Mouse (Mus musculus): ENCODE measurements around the gene Fuz.

The Fuz gene

GRCm38 (mm10) chr7:44938680-44939079, 42.8 kb downstream of the Fuz start:
- no peak for DNase-seq

- DNase-seq = no peak
Measured at GRCm38 (mm10) chr7:44942904-44943303, 47.0 kb downstream of the Fuz start, which contains the start of gene Tsks. Tsks (plus strand) TSS chr7:44943204.

- DNase-seq = no peak
Measured at GRCm38 (mm10) chr7:44949922-44950321, 54.0 kb downstream of the Fuz start.

GRCm38 (mm10) chr7:44951960-44952359, 56.1 kb downstream of the Fuz start:
- no peak for DNase-seq

All from cerebellum, postnatal 36 days (tissue).